Mouse (Mus musculus): Measurements from ENCODE around the gene Hspbap1. TPM values are rescaled to one million over a fixed set of nuclear protein-coding genes. Genes with fewer than 3 reads are reported as not detected.

Gene Hspbap1
- total and polyA plus RNA-seq, 3 experiments, result 2.1 to 2.6 (median 2.5) TPM

DNA sequence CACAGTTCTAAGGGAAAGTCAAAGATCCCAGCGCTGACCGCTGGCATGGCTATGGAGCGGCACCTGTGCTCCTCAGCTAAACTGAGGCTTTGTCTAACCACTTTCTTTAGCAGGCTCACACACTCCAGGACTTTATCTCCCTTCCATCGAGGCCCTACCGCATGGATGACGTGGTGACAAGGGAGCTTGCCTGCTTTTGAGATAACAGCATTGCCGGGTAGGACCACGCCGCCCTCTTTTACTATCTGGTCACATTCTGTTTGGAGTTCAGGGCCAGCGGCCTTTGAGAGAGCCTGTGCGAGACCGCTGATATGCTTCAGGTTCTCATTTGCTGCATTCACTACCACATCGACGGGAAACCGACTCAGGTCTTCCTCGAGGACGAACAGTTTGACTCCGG is 86.6 kb downstream of the Hspbap1 start:
- intact Hi-C loops (cut with DNase I), result no loop called here
- Histone ChIP-seq H3K27ac (no peak overlapping the region), H3K4me3 (no peak overlapping the region), H3K27me3 (ENCODE audit: control insufficient read depth, insufficient read depth, low read length) (no peaks in the 10 kb centered on the region), H3K4me1 (ENCODE audit: control insufficient read depth, insufficient read depth, low read length) (no peaks in the 10 kb centered on the region), H3K9ac (ENCODE audit: low read depth, low read length) (no peak overlapping the region), H3K79me2 (replicated peaks; ENCODE audit: control insufficient read depth, insufficient read depth, low read length) (no peaks in the 10 kb centered on the region), H3K36me3 (ENCODE audit: control insufficient read depth, insufficient read depth, low read length) (peaks cover 4% of the 10 kb centered on the region)
- 77% methylated on average over 18 of the region's 18 CpGs for WGBS
- DNase-seq, result no peak
- no peak for TF ChIP-seq EP300 (IDR thresholded peaks at IDR 0.05; ENCODE audit: insufficient read depth, low read depth, low read length)
- no peak for TF ChIP-seq CTCF (IDR thresholded peaks at IDR 0.05)
- TF ChIP-seq POLR2A (IDR thresholded peaks at IDR 0.05; ENCODE audit: insufficient read depth, low read depth, low read length), result no peak

GRCm38 (mm10) chr16:35860236-35860635 is 90.1 kb downstream of the Hspbap1 start:
- WGBS, result 69% methylated on average over 16 of the region's 16 CpGs
- Histone ChIP-seq H3K79me2 (replicated peaks; ENCODE audit: control insufficient read depth, insufficient read depth, low read length) (no peaks in the 10 kb centered on the region), H3K27ac (no peak overlapping the region), H3K27me3 (ENCODE audit: control insufficient read depth, insufficient read depth, low read length) (no peaks in the 10 kb centered on the region), H3K9ac (ENCODE audit: low read depth, low read length) (no peak overlapping the region), H3K4me1 (ENCODE audit: control insufficient read depth, insufficient read depth, low read length) (no peaks in the 10 kb centered on the region), H3K4me3 (no peak overlapping the region), H3K36me3 (ENCODE audit: control insufficient read depth, insufficient read depth, low read length) (no peaks in the 10 kb centered on the region; the same call in 1 of the 2 replicates)
- DNase-seq, result no peak
- TF ChIP-seq POLR2A (IDR thresholded peaks at IDR 0.05; ENCODE audit: insufficient read depth, low read depth, low read length), result no peak
- no peak for TF ChIP-seq CTCF (IDR thresholded peaks at IDR 0.05)
- no peak for TF ChIP-seq EP300 (IDR thresholded peaks at IDR 0.05; ENCODE audit: insufficient read depth, low read depth, low read length)
- intact Hi-C loops (cut with DNase I), result no loop called here

GRCm38 (mm10) chr16:35862057-35862456 is 91.9 kb downstream of the Hspbap1 start:
- Histone ChIP-seq H3K4me3 (no peak overlapping the region), H3K36me3 (ENCODE audit: control insufficient read depth, insufficient read depth, low read length) (no peaks in the 10 kb centered on the region; the same call in 1 of the 2 replicates), H3K4me1 (ENCODE audit: control insufficient read depth, insufficient read depth, low read length) (peaks cover 2% of the 10 kb centered on the region; the same call in 1 of the 2 replicates), H3K27ac (no peak overlapping the region), H3K27me3 (ENCODE audit: control insufficient read depth, insufficient read depth, low read length) (no peaks in the 10 kb centered on the region), H3K79me2 (replicated peaks; ENCODE audit: control insufficient read depth, insufficient read depth, low read length) (no peaks in the 10 kb centered on the region), H3K9ac (ENCODE audit: low read depth, low read length) (no peak overlapping the region)
- 96% methylated on average over 1 of the region's 1 CpGs for WGBS
- TF ChIP-seq POLR2A (IDR thresholded peaks at IDR 0.05; ENCODE audit: insufficient read depth, low read depth, low read length) (no peak), CTCF (IDR thresholded peaks at IDR 0.05) (peak; percentile 81)
- DNase-seq, result no peak
- intact Hi-C loops (cut with DNase I), result no loop called here

DNA sequence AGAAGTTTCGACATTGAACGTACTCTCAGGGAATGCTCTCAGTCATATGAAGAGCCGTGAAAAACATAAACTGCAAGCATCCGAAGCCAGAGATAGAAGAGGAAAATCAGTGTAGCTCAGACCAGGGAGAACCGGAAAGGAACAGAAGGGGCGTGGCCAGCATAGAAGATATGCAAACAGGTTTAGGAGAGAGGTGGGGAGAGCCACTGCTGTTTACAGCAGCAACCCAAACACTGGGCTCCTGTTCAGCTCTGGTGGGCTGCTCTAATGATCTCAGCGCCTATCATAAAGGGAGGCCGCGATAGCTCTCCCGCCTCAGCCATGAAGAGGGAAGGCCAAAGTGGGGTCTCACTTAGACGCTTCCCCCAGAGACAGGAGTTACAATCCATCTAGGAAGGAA is 97.6 kb downstream of the Hspbap1 start:
- H3K27me3 ChIP-seq (ENCODE audit: control insufficient read depth, insufficient read depth, low read length), result no peaks in the 10 kb centered on the region
- 72% methylated on average over 11 of the region's 11 CpGs for WGBS
- peaks cover 9% of the 10 kb centered on the region; the same call in 1 of the 2 replicates for H3K4me1 ChIP-seq (ENCODE audit: control insufficient read depth, insufficient read depth, low read length)
- DNase-seq, result no peak
- peaks cover 4% of the 10 kb centered on the region; the same call in 1 of the 2 replicates for H3K36me3 ChIP-seq (ENCODE audit: control insufficient read depth, insufficient read depth, low read length)
- no peak overlapping the region for H3K4me3 ChIP-seq
- TF ChIP-seq POLR2A (IDR thresholded peaks at IDR 0.05; ENCODE audit: insufficient read depth, low read depth, low read length) (no peak), CTCF (IDR thresholded peaks at IDR 0.05) (no peak), EP300 (IDR thresholded peaks at IDR 0.05; ENCODE audit: insufficient read depth, low read depth, low read length) (no peak)
- no peaks in the 10 kb centered on the region for H3K79me2 ChIP-seq (replicated peaks; ENCODE audit: control insufficient read depth, insufficient read depth, low read length)
- no peak overlapping the region for H3K9ac ChIP-seq (ENCODE audit: low read depth, low read length)
- intact Hi-C loops (cut with DNase I), result no loop called here
- no peak overlapping the region for H3K27ac ChIP-seq

DNA sequence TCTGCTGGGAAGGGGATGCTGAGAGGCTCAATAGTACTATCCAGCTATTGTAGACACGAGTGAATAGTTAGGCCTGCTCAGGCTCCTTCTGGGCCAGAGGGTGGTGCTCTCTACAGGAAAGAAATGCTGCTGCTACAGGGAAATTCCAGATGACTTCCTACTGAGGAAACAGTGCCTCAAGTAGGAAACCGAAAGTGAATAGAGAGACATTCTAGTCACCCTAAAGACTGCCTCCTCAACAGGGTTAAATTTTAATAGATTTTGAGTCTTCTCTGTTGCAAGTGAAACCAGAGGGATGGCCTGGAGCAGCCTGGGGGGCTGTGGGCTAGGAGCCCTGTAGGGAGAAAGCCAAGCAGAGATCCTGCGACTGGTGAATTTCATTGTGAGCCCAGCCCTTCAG is 99.0 kb downstream of the Hspbap1 start:
- peak overlapping the region; percentile 90 for H3K4me3 ChIP-seq
- intact Hi-C loops (cut with DNase I), result no loop called here
- H3K4me1 ChIP-seq (ENCODE audit: control insufficient read depth, insufficient read depth, low read length), result peaks cover 9% of the 10 kb centered on the region; the same call in 1 of the 2 replicates
- peak; percentile 66 for TF ChIP-seq CTCF (IDR thresholded peaks at IDR 0.05)
- no peak for TF ChIP-seq EP300 (IDR thresholded peaks at IDR 0.05; ENCODE audit: insufficient read depth, low read depth, low read length)
- TF ChIP-seq POLR2A (IDR thresholded peaks at IDR 0.05; ENCODE audit: insufficient read depth, low read depth, low read length), result peak; percentile 57
- no peaks in the 10 kb centered on the region for H3K27me3 ChIP-seq (ENCODE audit: control insufficient read depth, insufficient read depth, low read length)
- 25% methylated on average over 3 of the region's 3 CpGs for WGBS
- DNase-seq, result peak; percentile 52 to 58
- no peaks in the 10 kb centered on the region for H3K79me2 ChIP-seq (replicated peaks; ENCODE audit: control insufficient read depth, insufficient read depth, low read length)
- H3K36me3 ChIP-seq (ENCODE audit: control insufficient read depth, insufficient read depth, low read length), result peaks cover 4% of the 10 kb centered on the region; the same call in 1 of the 2 replicates
- peak overlapping the region; percentile 61; the same call in 1 of the 2 replicates for H3K9ac ChIP-seq (ENCODE audit: low read depth, low read length)
- peak overlapping the region; percentile 96 for H3K27ac ChIP-seq

GRCm38 (mm10) chr16:35869656-35870055 is 99.5 kb downstream of the Hspbap1 start:
- no peak for DNase-seq
- TF ChIP-seq EP300 (IDR thresholded peaks at IDR 0.05; ENCODE audit: insufficient read depth, low read depth, low read length) (no peak), POLR2A (IDR thresholded peaks at IDR 0.05; ENCODE audit: insufficient read depth, low read depth, low read length) (no peak), CTCF (IDR thresholded peaks at IDR 0.05) (no peak)
- Histone ChIP-seq H3K4me1 (ENCODE audit: control insufficient read depth, insufficient read depth, low read length) (peaks cover 9% of the 10 kb centered on the region; the same call in 1 of the 2 replicates), H3K36me3 (ENCODE audit: control insufficient read depth, insufficient read depth, low read length) (peaks cover 4% of the 10 kb centered on the region; the same call in 1 of the 2 replicates), H3K27me3 (ENCODE audit: control insufficient read depth, insufficient read depth, low read length) (no peaks in the 10 kb centered on the region), H3K27ac (peak overlapping the region; percentile 96), H3K9ac (ENCODE audit: low read depth, low read length) (peak overlapping the region; percentile 61), H3K79me2 (replicated peaks; ENCODE audit: control insufficient read depth, insufficient read depth, low read length) (no peaks in the 10 kb centered on the region), H3K4me3 (peak overlapping the region; percentile 90)
- 45% methylated on average over 6 of the region's 6 CpGs for WGBS
- intact Hi-C loops (cut with DNase I), result loop anchor here (10.0 kb wide), 1 partner anchor 175 kb away; the partner anchor contains the start of gene Wdr5b

Data from heart, adult 2 months (tissue).